Mouse (Mus musculus): ENCODE results near the gene Olfr1036. TPM values are rescaled to one million over a fixed set of nuclear protein-coding genes. Genes with fewer than 3 reads are reported as not detected.
"Not testable (repeated sequence)": the region's sequence is repeated elsewhere in the genome, so short reads cannot be mapped to it uniquely, and the experiment has no call there.

Olfr1036 gene
- polyA plus RNA-seq (2015; fragmentation: Nextera tagmentation; extraction: Ambion mirVana) = not detected in 2 replicates

- not testable (repeated sequence) for H3K36me3 ChIP-seq; H3K4me1 ChIP-seq (replicated peaks); H3K4me3 ChIP-seq (replicated peaks); H3K9me3 ChIP-seq; ATAC-seq; H3K9ac ChIP-seq; H3K27ac ChIP-seq; H3K4me2 ChIP-seq (replicated peaks); H3K27me3 ChIP-seq (replicated peaks)
Measured at GRCm38 (mm10) chr2:86073692-86074091, at the start of gene Olfr1036. Gene Olfr1036, plus strand, starts transcription at chr2:86073992.

- Histone ChIP-seq H3K4me2 (replicated peaks) (no peak within 1 kb of the TSS), H3K9ac (no peak within 1 kb of the TSS), H3K27ac (no peak within 1 kb of the TSS), H3K36me3 (no peaks in the 10 kb centered on the region), H3K27me3 (replicated peaks) (no peaks in the 10 kb centered on the region), H3K4me1 (replicated peaks) (no peaks in the 10 kb centered on the region), H3K4me3 (replicated peaks) (no peak within 1 kb of the TSS), H3K9me3 (no peaks in the 10 kb centered on the region)
- no peak for ATAC-seq
Measured at GRCm38 (mm10) chr2:86045561-86045960, 28.2 kb upstream of the Olfr1036 start, which contains the start of gene Olfr1034. Gene Olfr1034, plus strand, starts transcription at chr2:86045861.

GRCm38 (mm10) chr2:86050777-86051176, 23.0 kb upstream of the Olfr1036 start:
- not testable (repeated sequence) for ATAC-seq; H3K9ac ChIP-seq; H3K27me3 ChIP-seq (replicated peaks); H3K9me3 ChIP-seq; H3K36me3 ChIP-seq; H3K27ac ChIP-seq; H3K4me2 ChIP-seq (replicated peaks); H3K4me3 ChIP-seq (replicated peaks); H3K4me1 ChIP-seq (replicated peaks)

- ATAC-seq; H3K27me3 ChIP-seq (replicated peaks); H3K4me1 ChIP-seq (replicated peaks); H3K4me3 ChIP-seq (replicated peaks); H3K4me2 ChIP-seq (replicated peaks); H3K36me3 ChIP-seq; H3K27ac ChIP-seq; H3K9me3 ChIP-seq; H3K9ac ChIP-seq: not testable (repeated sequence)
- 98% methylated on average over 2 of the region's 2 CpGs for WGBS
Measured at GRCm38 (mm10) chr2:86063766-86064165, 10.0 kb upstream of the Olfr1036 start.

GRCm38 (mm10) chr2:86070189-86070588, 3.6 kb upstream of the Olfr1036 start:
- H3K4me2 ChIP-seq (replicated peaks) = no peak overlapping the region
- H3K4me1 ChIP-seq (replicated peaks) = no peaks in the 10 kb centered on the region
- 81% methylated on average over 8 of the region's 8 CpGs for WGBS
- no peak overlapping the region for H3K9ac ChIP-seq
- ATAC-seq = no peak
- no peak overlapping the region for H3K4me3 ChIP-seq (replicated peaks)
- no peaks in the 10 kb centered on the region for H3K27me3 ChIP-seq (replicated peaks)
- H3K27ac ChIP-seq = no peak overlapping the region
- no peaks in the 10 kb centered on the region for H3K36me3 ChIP-seq
- H3K9me3 ChIP-seq = no peaks in the 10 kb centered on the region

- H3K36me3 ChIP-seq; H3K4me2 ChIP-seq (replicated peaks); H3K9ac ChIP-seq; H3K27me3 ChIP-seq (replicated peaks); H3K4me3 ChIP-seq (replicated peaks); H3K27ac ChIP-seq; ATAC-seq; H3K4me1 ChIP-seq (replicated peaks); H3K9me3 ChIP-seq: not testable (repeated sequence)
- 80% methylated on average over 1 of the region's 1 CpGs for WGBS
Measured at GRCm38 (mm10) chr2:86080478-86080877, 6.7 kb downstream of the Olfr1036 start.

GRCm38 (mm10) chr2:86087285-86087684, 13.5 kb downstream of the Olfr1036 start, which contains the start of gene Olfr1037:
Gene Olfr1037, minus strand, starts transcription at chr2:86087385.
- 87% methylated on average over 2 of the region's 2 CpGs for WGBS
- Histone ChIP-seq H3K27ac (no peak within 1 kb of the TSS), H3K4me2 (replicated peaks) (no peak within 1 kb of the TSS), H3K36me3 (no peaks in the 10 kb centered on the region), H3K4me3 (replicated peaks) (no peak within 1 kb of the TSS), H3K27me3 (replicated peaks) (no peaks in the 10 kb centered on the region), H3K4me1 (replicated peaks) (no peaks in the 10 kb centered on the region), H3K9ac (no peak within 1 kb of the TSS), H3K9me3 (no peaks in the 10 kb centered on the region)
- no peak for ATAC-seq

Other genes starting within 250 kb of the Olfr1036 start
- gene Olfr1019, start 228.5 kb upstream of the Olfr1036 start, polyA plus RNA-seq (2015; fragmentation: Nextera tagmentation; extraction: Ambion mirVana) = not detected in 2 replicates
- not detected in 2 replicates for gene Olfr1020, start 227.0 kb upstream of the Olfr1036 start, polyA plus RNA-seq (2015; fragmentation: Nextera tagmentation; extraction: Ambion mirVana)
- gene Olfr1022, start 205.4 kb upstream of the Olfr1036 start, polyA plus RNA-seq (2015; fragmentation: Nextera tagmentation; extraction: Ambion mirVana) = not detected in 2 replicates
- gene Olfr1023, start 188.4 kb upstream of the Olfr1036 start, polyA plus RNA-seq (2015; fragmentation: Nextera tagmentation; extraction: Ambion mirVana) = not detected in 2 replicates
- not detected in 2 replicates for gene Olfr1024, start 168.9 kb upstream of the Olfr1036 start, polyA plus RNA-seq (2015; fragmentation: Nextera tagmentation; extraction: Ambion mirVana)
- not detected in 2 replicates for gene Olfr1025-ps1, start 158.8 kb upstream of the Olfr1036 start, polyA plus RNA-seq (2015; fragmentation: Nextera tagmentation; extraction: Ambion mirVana)
- not detected in 2 replicates for gene Olfr1026, start 152.4 kb upstream of the Olfr1036 start, polyA plus RNA-seq (2015; fragmentation: Nextera tagmentation; extraction: Ambion mirVana)
- not detected in 2 replicates for gene Olfr1028, start 123.6 kb upstream of the Olfr1036 start, polyA plus RNA-seq (2015; fragmentation: Nextera tagmentation; extraction: Ambion mirVana)
- not detected in 2 replicates for gene Olfr1029, start 100.1 kb upstream of the Olfr1036 start, polyA plus RNA-seq (2015; fragmentation: Nextera tagmentation; extraction: Ambion mirVana)
- gene Olfr1030, start 94.7 kb upstream of the Olfr1036 start, polyA plus RNA-seq (2015; fragmentation: Nextera tagmentation; extraction: Ambion mirVana) = not detected in 2 replicates
- gene Olfr1031, start 83.7 kb upstream of the Olfr1036 start, polyA plus RNA-seq (2015; fragmentation: Nextera tagmentation; extraction: Ambion mirVana) = not detected in 2 replicates
- not detected in 2 replicates for gene Olfr1032, start 68.5 kb upstream of the Olfr1036 start, polyA plus RNA-seq (2015; fragmentation: Nextera tagmentation; extraction: Ambion mirVana)
- 2.8 and 3.4 TPM in 2 replicates for gene Olfr1033, start 53.4 kb upstream of the Olfr1036 start, polyA plus RNA-seq (2015; fragmentation: Nextera tagmentation; extraction: Ambion mirVana)
- gene Olfr1034, start 28.1 kb upstream of the Olfr1036 start, polyA plus RNA-seq (2015; fragmentation: Nextera tagmentation; extraction: Ambion mirVana) = 0.03 and 0.06 TPM in 2 replicates
- gene Olfr1037, start 13.4 kb downstream of the Olfr1036 start, polyA plus RNA-seq (2015; fragmentation: Nextera tagmentation; extraction: Ambion mirVana) = not detected in 2 replicates
- gene Olfr1039, start 61.9 kb downstream of the Olfr1036 start, polyA plus RNA-seq (2015; fragmentation: Nextera tagmentation; extraction: Ambion mirVana) = not detected in 2 replicates
- gene Olfr1040, start 72.7 kb downstream of the Olfr1036 start, polyA plus RNA-seq (2015; fragmentation: Nextera tagmentation; extraction: Ambion mirVana) = not detected in 2 replicates
- gene Olfr1042, start 87.8 kb downstream of the Olfr1036 start, polyA plus RNA-seq (2015; fragmentation: Nextera tagmentation; extraction: Ambion mirVana) = not detected in 2 replicates
- gene Olfr1043, start 93.5 kb downstream of the Olfr1036 start, polyA plus RNA-seq (2015; fragmentation: Nextera tagmentation; extraction: Ambion mirVana) = not detected in 2 replicates
- gene Olfr1044, start 103.8 kb downstream of the Olfr1036 start, polyA plus RNA-seq (2015; fragmentation: Nextera tagmentation; extraction: Ambion mirVana) = not detected in 2 replicates
- gene Olfr52, start 111.7 kb downstream of the Olfr1036 start, polyA plus RNA-seq (2015; fragmentation: Nextera tagmentation; extraction: Ambion mirVana) = not detected in 2 replicates
- gene Olfr1045, start 129.0 kb downstream of the Olfr1036 start, polyA plus RNA-seq (2015; fragmentation: Nextera tagmentation; extraction: Ambion mirVana) = not detected in 2 replicates
- gene Olfr1046, start 145.3 kb downstream of the Olfr1036 start, polyA plus RNA-seq (2015; fragmentation: Nextera tagmentation; extraction: Ambion mirVana) = not detected in 2 replicates
- gene Olfr1047, start 157.4 kb downstream of the Olfr1036 start, polyA plus RNA-seq (2015; fragmentation: Nextera tagmentation; extraction: Ambion mirVana) = not detected in 2 replicates
- gene Olfr1048, start 166.3 kb downstream of the Olfr1036 start, polyA plus RNA-seq (2015; fragmentation: Nextera tagmentation; extraction: Ambion mirVana) = not detected in 2 replicates
- not detected in 2 replicates for gene Olfr1049, start 184.3 kb downstream of the Olfr1036 start, polyA plus RNA-seq (2015; fragmentation: Nextera tagmentation; extraction: Ambion mirVana)
- not detected in 2 replicates for gene Olfr1051, start 205.1 kb downstream of the Olfr1036 start, polyA plus RNA-seq (2015; fragmentation: Nextera tagmentation; extraction: Ambion mirVana)
- not detected in 2 replicates for gene Olfr1052, start 218.5 kb downstream of the Olfr1036 start, polyA plus RNA-seq (2015; fragmentation: Nextera tagmentation; extraction: Ambion mirVana)
- not detected in 2 replicates for gene Olfr1053, start 241.3 kb downstream of the Olfr1036 start, polyA plus RNA-seq (2015; fragmentation: Nextera tagmentation; extraction: Ambion mirVana)

Data from intestine, embryonic 15.5 days (tissue).